Mouse (Mus musculus) left cerebral cortex, postnatal 25 days (tissue): ENCODE results near the gene Casp2. TPM values are rescaled to one million over a fixed set of nuclear protein-coding genes. Genes with fewer than 3 reads are reported as not detected.
A peak's percentile ranks its signal among the peaks of the same experiment; 100 is the strongest.

Source experiments
- DNase-seq, 2 experiments: peaks; one replicate each; pipeline ENCODE4 v3.0.0; 2022; ENCODE audit warnings: low spot score in 2 of 2, mixed read lengths in 1 of 2
- intact Hi-C: fragments of 180-260 bp; cut with DNase I; formaldehyde crosslinking; loops from one replicate; pipeline ENCODE4 v1.15.1; 2025
- total RNA-seq, 2 experiments: library from RNA; stranded (reverse); gene quantifications; 2 replicates each; pipeline ENCODE4 v1.2.3; 2021

The Casp2 gene
- 10 to 100 TPM; 21.7 to 26.6 TPM for total RNA-seq

DNA sequence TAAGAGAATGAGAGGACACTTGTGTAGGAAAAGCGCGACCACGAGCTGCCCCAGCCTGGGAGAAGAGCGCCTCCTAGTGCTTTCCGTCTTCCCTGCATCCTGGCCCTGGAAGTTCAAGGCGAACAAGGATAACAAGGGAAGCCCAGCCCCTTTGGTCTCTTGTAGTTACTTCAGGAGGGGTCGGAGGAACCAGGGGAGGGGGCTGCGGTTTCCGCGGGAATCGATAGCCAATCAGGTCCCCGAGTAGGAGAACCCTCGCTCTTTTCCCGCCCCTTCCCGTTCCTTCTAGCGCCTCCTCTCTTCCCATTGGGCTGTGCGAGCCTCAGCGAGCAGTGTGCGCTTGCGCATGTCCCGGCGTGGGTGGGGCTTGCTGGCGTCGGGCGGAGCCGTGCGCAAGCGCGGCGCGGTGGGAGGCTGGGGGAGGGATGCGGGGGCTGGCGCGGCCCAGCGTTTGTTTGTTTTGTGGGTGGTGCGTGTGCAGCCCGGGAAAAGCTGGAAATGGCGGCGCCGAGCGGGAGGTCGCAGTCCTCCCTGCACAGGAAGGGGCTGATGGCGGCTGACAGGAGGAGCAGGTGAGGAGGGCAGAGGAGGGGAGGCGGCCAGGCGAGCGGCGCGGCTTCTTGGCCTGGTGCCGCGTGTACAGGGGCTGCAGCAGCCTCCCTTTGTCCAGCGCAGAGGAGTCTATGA, at the start of gene Casp2:
Gene Casp2, plus strand, starts transcription at position 360 of the 687 bp plus-strand sequence.
- intact Hi-C loops: loop anchor here (2.0 to 5.0 kb wide), 4 partner anchors 34 to 658 kb away; partner anchors contain the start of gene Fam131b

GRCm38 (mm10) chr6:42215028-42215427, 49.8 kb upstream of the Casp2 start, which contains the start of gene Tas2r144:
Tas2r144 (plus strand) TSS chr6:42215328.
- no peak for DNase-seq
- intact Hi-C loops: no loop called here

More for the DNA sequence above, at the start of gene Casp2:
- DNase-seq: peak; percentile 97 to 99

DNA sequence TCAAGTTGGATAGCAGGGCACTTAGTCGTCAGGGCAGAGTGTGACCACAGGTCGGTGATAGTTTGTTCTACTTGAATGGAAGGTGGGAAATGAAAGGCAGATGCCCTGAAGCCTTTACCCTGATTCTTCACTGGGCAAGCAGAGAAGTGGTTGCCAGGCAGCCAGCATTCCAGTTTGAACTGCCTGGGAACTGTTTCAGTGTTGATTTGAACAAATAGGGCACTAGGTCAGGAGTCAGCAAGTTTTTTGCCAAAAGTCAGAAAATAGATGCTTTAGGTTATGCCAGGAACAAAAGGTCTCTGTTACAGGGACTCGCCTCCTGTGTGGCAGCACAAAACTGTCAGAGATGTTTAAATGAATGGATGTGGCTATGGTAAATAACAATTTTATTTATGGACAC, 42.5 kb upstream of the Casp2 start:
- intact Hi-C loops: no loop called here
- no peak for DNase-seq

DNA sequence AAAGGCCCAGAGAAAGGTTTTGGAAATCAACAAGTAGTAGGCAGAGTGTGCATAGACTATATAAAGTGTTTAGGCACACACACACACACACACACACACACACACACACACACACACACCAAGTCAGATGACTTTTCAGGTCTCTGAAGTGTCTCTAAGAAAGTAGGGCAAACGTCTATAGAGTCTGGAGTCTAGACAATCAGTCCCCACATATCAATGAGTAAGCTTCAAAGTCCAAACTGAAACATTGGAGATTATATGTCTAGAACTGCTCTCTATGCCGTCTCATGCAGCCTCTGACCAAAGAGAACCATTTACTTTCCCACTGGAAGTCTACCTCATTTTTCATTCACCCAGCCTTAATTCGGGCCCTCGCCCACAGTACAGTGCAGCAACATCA, 39.7 kb upstream of the Casp2 start:
- DNase-seq: no peak
- intact Hi-C loops: loop anchor here (5.0 kb wide), 1 partner anchor 102 kb away; no protein-coding TSS in a partner anchor

- intact Hi-C loops: loop anchor here (2.0 to 5.0 kb wide), 4 partner anchors 29 to 355 kb away; no protein-coding TSS in a partner anchor
- DNase-seq: peak; percentile 71 to 73
These were observed 37.3 kb upstream of the Casp2 start for GRCm38 (mm10) chr6:42227240-42228101.

DNA sequence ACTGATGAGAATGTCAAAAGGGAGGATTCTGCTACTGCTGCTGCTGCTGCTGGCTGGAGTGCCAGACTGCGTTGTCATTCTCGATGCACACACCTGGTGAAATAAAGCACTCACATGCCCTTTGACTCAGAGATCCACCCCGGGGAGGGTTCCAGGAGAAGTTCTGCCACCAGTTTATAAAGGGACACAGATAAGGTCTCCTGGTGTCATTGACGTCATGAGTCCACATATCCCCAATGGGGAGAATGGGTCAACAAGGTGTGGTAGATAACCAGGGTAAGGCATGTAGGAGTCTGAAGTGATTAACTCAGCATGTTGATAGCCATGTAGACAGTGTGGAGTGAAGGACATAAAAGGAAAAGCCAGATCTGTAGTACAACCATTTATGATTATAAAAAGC, 35.2 kb upstream of the Casp2 start:
- intact Hi-C loops: loop anchor here (2.0 to 10.0 kb wide), 3 partner anchors 35 to 1075 kb away; partner anchors contain the start of genes Casp2 and Nobox
- no peak for DNase-seq

DNA sequence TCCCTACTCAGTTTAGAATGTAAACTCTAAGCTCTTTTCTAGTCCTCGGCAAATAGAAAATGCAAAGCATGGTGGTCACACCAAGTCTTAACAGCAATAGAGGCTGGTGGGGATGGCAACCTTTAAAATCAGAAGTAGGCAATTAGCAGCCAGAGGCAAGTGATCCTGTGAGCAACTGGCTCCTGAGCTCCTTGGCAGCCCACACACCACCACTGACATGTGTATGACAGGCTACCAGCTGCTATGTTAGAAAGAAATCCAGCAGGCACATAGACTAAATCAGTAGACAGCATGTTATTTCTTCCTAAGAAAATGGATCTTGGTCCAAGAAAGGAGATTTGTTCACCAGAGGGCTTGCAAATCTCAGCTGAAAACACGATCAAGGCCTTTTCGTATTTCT, 33.6 kb upstream of the Casp2 start:
- DNase-seq: peak; percentile 34 to 77
- intact Hi-C loops: loop anchor here (2.0 to 10.0 kb wide), 2 partner anchors 34 to 1074 kb away; partner anchors contain the start of genes Casp2 and Nobox

- intact Hi-C loops: loop anchor here (10.0 kb wide), 1 partner anchor 1067 kb away; the partner anchor contains the start of gene Nobox
- peak; percentile 32 to 84 for DNase-seq
These were observed 27.4 kb upstream of the Casp2 start for GRCm38 (mm10) chr6:42237276-42237805.

GRCm38 (mm10) chr6:42241311-42242045, 23.3 kb upstream of the Casp2 start:
- DNase-seq: peak; percentile 16 to 51
- intact Hi-C loops: no loop called here

- DNase-seq: peak; percentile 45 to 80
- intact Hi-C loops: no loop called here
These were observed 19.0 kb upstream of the Casp2 start, which contains the start of gene Gstk1 for GRCm38 (mm10) chr6:42245711-42246353. Gstk1 (plus strand) TSS chr6:42245935.

- DNase-seq: no peak
These were observed 17.6 kb upstream of the Casp2 start for GRCm38 (mm10) chr6:42247173-42247572.

DNA sequence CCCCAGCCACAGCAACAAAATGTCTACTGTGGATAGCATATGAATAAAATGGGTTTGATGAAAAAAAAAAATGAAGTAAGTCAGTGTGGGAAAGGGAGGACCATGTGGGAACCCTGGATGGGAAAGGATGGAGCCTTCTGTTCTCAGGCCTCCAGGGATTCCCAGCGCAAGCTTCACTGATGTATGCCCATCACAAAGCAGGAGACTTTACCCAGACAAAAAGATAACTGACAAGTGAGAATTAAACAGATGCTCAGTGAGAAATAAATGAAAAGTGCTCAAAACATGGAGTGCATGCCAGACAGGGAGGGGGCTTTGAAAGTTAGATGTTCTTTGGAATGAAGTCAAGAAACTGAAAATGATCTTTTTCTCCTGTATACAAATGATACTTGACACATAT, 16.8 kb upstream of the Casp2 start:
- no peak for DNase-seq
- intact Hi-C loops: no loop called here

More at GRCm38 (mm10) chr6:42247173-42247572, 17.6 kb upstream of the Casp2 start:
- intact Hi-C loops: no loop called here

- intact Hi-C loops: no loop called here
- DNase-seq: no peak
These were observed 13.0 kb upstream of the Casp2 start for GRCm38 (mm10) chr6:42251791-42252190.

DNA sequence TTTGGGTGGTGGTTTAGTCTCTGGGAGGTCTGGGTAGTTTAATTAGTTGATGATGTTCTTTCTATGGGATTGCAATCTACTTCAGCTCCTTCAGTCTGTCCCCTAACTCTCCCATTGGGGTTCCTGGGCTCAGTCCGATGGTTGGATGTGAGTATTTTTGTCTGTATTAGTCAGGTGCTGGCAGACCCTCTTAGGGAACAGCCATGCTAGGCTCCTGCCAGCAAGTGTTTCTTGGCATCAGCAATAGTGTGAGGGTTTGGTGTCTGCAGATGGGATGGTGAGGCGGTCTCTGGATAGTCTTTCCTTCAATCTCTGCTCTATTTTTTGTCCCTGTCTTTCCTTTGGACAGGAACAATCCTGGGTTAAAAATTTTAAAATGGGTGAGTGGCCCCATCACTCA, 11.7 kb upstream of the Casp2 start:
- intact Hi-C loops: no loop called here
- DNase-seq: no peak

DNA sequence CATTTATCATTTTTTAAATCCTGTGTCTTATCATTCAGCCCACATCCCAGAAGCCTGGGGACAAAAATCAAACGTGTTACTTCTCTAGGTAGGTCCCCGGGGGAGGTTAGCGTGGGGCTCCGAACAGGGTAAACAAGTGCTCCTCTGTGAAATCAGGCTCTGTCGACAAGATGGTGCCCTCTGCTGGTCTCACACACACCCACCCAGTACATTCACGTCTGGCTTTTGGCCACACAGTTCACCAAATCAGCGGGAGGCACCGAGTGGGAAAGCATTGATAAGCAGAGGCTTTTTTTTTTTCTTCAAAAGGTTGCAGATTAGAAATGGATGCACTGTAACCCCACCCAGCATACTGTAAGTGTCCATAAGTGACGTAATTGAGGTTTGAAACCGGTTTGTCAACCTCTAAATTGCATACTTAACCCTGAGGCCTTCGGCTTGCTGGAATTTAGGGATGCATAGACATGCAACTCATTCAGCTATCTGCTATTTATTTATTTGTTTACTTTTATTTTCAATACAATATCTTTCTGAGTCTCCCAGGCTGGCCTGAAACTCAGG, 7.4 kb upstream of the Casp2 start:
- intact Hi-C loops: loop anchor here (2.0 kb wide), 1 partner anchor 31 kb away; no protein-coding TSS in a partner anchor
- DNase-seq: peak; percentile 46 to 56

GRCm38 (mm10) chr6:42260430-42260829, 4.4 kb upstream of the Casp2 start:
- intact Hi-C loops: no loop called here
- no peak for DNase-seq

DNA sequence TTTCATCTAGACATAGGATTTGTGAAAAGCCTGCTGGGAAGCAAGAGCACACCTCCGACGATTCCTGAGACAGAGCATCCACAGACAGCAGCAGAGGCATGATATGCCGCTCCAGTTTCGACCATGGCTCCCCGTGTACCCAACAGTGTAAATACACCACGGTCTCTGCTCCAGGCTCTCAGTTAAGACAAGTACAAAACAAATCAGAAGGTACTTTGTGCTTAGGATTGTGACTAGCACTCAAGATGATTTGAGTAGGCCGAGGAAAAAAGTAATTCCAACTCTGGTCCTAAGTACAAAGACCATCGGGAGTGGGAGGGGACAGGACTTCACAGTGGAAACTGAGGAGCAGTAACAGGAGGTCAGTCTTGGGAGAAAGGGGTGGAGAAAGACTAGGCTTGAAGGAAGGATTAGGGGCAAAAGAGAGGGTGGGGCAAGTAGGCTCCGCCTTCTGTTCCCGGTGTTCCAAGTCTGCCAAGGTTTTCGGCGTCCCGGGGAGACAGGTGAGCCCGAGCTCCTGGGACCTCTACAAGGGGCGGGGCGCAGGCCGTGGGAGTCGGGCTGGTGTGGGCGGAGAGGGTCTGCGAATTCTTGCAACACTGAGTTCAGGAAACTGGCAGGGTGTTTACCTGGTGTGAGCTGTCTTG, 3.1 kb upstream of the Casp2 start, which contains the start of gene Tmem139:
Gene Tmem139, plus strand, starts transcription at position 447 of the 647 bp plus-strand sequence.
- intact Hi-C loops: no loop called here

More for the DNA sequence above, 3.1 kb upstream of the Casp2 start, which contains the start of gene Tmem139:
- no peak for DNase-seq
